Mouse (Mus musculus): Measurements from ENCODE around the gene Ccdc63. TPM values are rescaled to one million over a fixed set of nuclear protein-coding genes. Genes with fewer than 3 reads are reported as not detected.

Gene Ccdc63
- polyA plus RNA-seq, 1 experiment from 2014 or later: 0.31 TPM

- no peak overlapping the region for H3K9ac ChIP-seq (ENCODE audit: low read depth, low read length)
- no peak overlapping the region for H3K4me2 ChIP-seq (replicated peaks; ENCODE audit: low read depth, low read length)
- peaks cover 3% of the 10 kb centered on the region; the same call in 1 of the 2 replicates for H3K27me3 ChIP-seq (ENCODE audit: control insufficient read depth, insufficient read depth, low read length)
- H3K36me3 ChIP-seq (ENCODE audit: control insufficient read depth, insufficient read depth, low read length): no peaks in the 10 kb centered on the region
- 32% methylated on average over 2 of the region's 2 CpGs for WGBS
- no peaks in the 10 kb centered on the region for H3K9me3 ChIP-seq (ENCODE audit: control insufficient read depth, low read length)
- H3K4me1 ChIP-seq (ENCODE audit: control insufficient read depth, insufficient read depth, low read length): no peaks in the 10 kb centered on the region
- no peak overlapping the region for H3K4me3 ChIP-seq (ENCODE audit: low read length)
- no peak overlapping the region for H3K27ac ChIP-seq (ENCODE audit: low read depth, low read length)
- ATAC-seq (ENCODE audit: low FRiP score, low TSS enrichment): no peak
Measured at GRCm38 (mm10) chr5:122104201-122104600, 36.4 kb downstream of the Ccdc63 start.

- H3K9me3 ChIP-seq (ENCODE audit: control insufficient read depth, low read length): no peaks in the 10 kb centered on the region
- no peak for ATAC-seq (ENCODE audit: low FRiP score, low TSS enrichment)
- no peaks in the 10 kb centered on the region for H3K4me1 ChIP-seq (ENCODE audit: control insufficient read depth, insufficient read depth, low read length)
- H3K9ac ChIP-seq (ENCODE audit: low read depth, low read length): no peak overlapping the region
- H3K4me3 ChIP-seq (ENCODE audit: low read length): no peak overlapping the region
- H3K36me3 ChIP-seq (ENCODE audit: control insufficient read depth, insufficient read depth, low read length): no peaks in the 10 kb centered on the region
- H3K27me3 ChIP-seq (ENCODE audit: control insufficient read depth, insufficient read depth, low read length): peaks cover 3% of the 10 kb centered on the region; the same call in 1 of the 2 replicates
- no peak overlapping the region for H3K27ac ChIP-seq (ENCODE audit: low read depth, low read length)
- WGBS: 33% methylated on average over 12 of the region's 12 CpGs
- no peak overlapping the region; the same call in 1 of the 2 replicates for H3K4me2 ChIP-seq (replicated peaks; ENCODE audit: low read depth, low read length)
Measured at GRCm38 (mm10) chr5:122103075-122103474, 37.5 kb downstream of the Ccdc63 start.

GRCm38 (mm10) chr5:122102476-122103050 lies 38.1 kb downstream of the Ccdc63 start:
- 20% methylated on average over 7 of the region's 7 CpGs for WGBS
- no peak overlapping the region for H3K9ac ChIP-seq (ENCODE audit: low read depth, low read length)
- H3K4me3 ChIP-seq (ENCODE audit: low read length): no peak overlapping the region

GRCm38 (mm10) chr5:122094439-122094838 lies 46.2 kb downstream of the Ccdc63 start:
- no peaks in the 10 kb centered on the region for H3K27me3 ChIP-seq (ENCODE audit: control insufficient read depth, insufficient read depth, low read length)
- H3K4me1 ChIP-seq (ENCODE audit: control insufficient read depth, insufficient read depth, low read length): 0 out of 2 replicates have a peak, but pooled peaks cover 4% of the 10 kb centered on the region
- 88% methylated on average over 10 of the region's 10 CpGs for WGBS
- H3K9ac ChIP-seq (ENCODE audit: low read depth, low read length): no peak overlapping the region
- H3K36me3 ChIP-seq (ENCODE audit: control insufficient read depth, insufficient read depth, low read length): no peaks in the 10 kb centered on the region
- H3K9me3 ChIP-seq (ENCODE audit: control insufficient read depth, low read length): no peaks in the 10 kb centered on the region
- no peak overlapping the region for H3K4me2 ChIP-seq (replicated peaks; ENCODE audit: low read depth, low read length)
- H3K27ac ChIP-seq (ENCODE audit: low read depth, low read length): no peak overlapping the region
- H3K4me3 ChIP-seq (ENCODE audit: low read length): no peak overlapping the region
- ATAC-seq (ENCODE audit: low FRiP score, low TSS enrichment): no peak

More at GRCm38 (mm10) chr5:122102476-122103050, 38.1 kb downstream of the Ccdc63 start:
- Histone ChIP-seq H3K9me3 (ENCODE audit: control insufficient read depth, low read length) (no peaks in the 10 kb centered on the region), H3K27me3 (ENCODE audit: control insufficient read depth, insufficient read depth, low read length) (peaks cover 3% of the 10 kb centered on the region; the same call in 1 of the 2 replicates), H3K36me3 (ENCODE audit: control insufficient read depth, insufficient read depth, low read length) (no peaks in the 10 kb centered on the region), H3K4me2 (replicated peaks; ENCODE audit: low read depth, low read length) (no peak overlapping the region; the same call in 1 of the 2 replicates), H3K27ac (ENCODE audit: low read depth, low read length) (no peak overlapping the region), H3K4me1 (ENCODE audit: control insufficient read depth, insufficient read depth, low read length) (no peaks in the 10 kb centered on the region)
- ATAC-seq (ENCODE audit: low FRiP score, low TSS enrichment): no peak

GRCm38 (mm10) chr5:122093734-122094133 lies 46.9 kb downstream of the Ccdc63 start:
- no peak overlapping the region for H3K4me2 ChIP-seq (replicated peaks; ENCODE audit: low read depth, low read length)
- 68% methylated on average over 14 of the region's 14 CpGs for WGBS
- H3K9me3 ChIP-seq (ENCODE audit: control insufficient read depth, low read length): no peaks in the 10 kb centered on the region
- H3K36me3 ChIP-seq (ENCODE audit: control insufficient read depth, insufficient read depth, low read length): no peaks in the 10 kb centered on the region
- H3K4me3 ChIP-seq (ENCODE audit: low read length): no peak overlapping the region
- no peak overlapping the region for H3K27ac ChIP-seq (ENCODE audit: low read depth, low read length)
- 0 out of 2 replicates have a peak, but pooled peaks cover 4% of the 10 kb centered on the region for H3K4me1 ChIP-seq (ENCODE audit: control insufficient read depth, insufficient read depth, low read length)
- no peak for ATAC-seq (ENCODE audit: low FRiP score, low TSS enrichment)
- H3K27me3 ChIP-seq (ENCODE audit: control insufficient read depth, insufficient read depth, low read length): no peaks in the 10 kb centered on the region
- no peak overlapping the region for H3K9ac ChIP-seq (ENCODE audit: low read depth, low read length)

GRCm38 (mm10) chr5:122092794-122093193 lies 47.8 kb downstream of the Ccdc63 start:
- no peak for ATAC-seq (ENCODE audit: low FRiP score, low TSS enrichment)
- Histone ChIP-seq H3K4me2 (replicated peaks; ENCODE audit: low read depth, low read length) (no peak overlapping the region), H3K9me3 (ENCODE audit: control insufficient read depth, low read length) (no peaks in the 10 kb centered on the region), H3K9ac (ENCODE audit: low read depth, low read length) (no peak overlapping the region), H3K4me3 (ENCODE audit: low read length) (no peak overlapping the region), H3K27me3 (ENCODE audit: control insufficient read depth, insufficient read depth, low read length) (no peaks in the 10 kb centered on the region), H3K27ac (ENCODE audit: low read depth, low read length) (no peak overlapping the region), H3K4me1 (ENCODE audit: control insufficient read depth, insufficient read depth, low read length) (0 out of 2 replicates have a peak, but pooled peaks cover 4% of the 10 kb centered on the region), H3K36me3 (ENCODE audit: control insufficient read depth, insufficient read depth, low read length) (no peaks in the 10 kb centered on the region)
- 49% methylated on average over 11 of the region's 11 CpGs for WGBS

GRCm38 (mm10) chr5:122091070-122091469 lies 49.6 kb downstream of the Ccdc63 start:
- ATAC-seq (ENCODE audit: low FRiP score, low TSS enrichment): peak; percentile 58
- H3K27ac ChIP-seq (ENCODE audit: low read depth, low read length): no peak overlapping the region
- H3K4me1 ChIP-seq (ENCODE audit: control insufficient read depth, insufficient read depth, low read length): 0 out of 2 replicates have a peak, but pooled peaks cover 4% of the 10 kb centered on the region
- 11% methylated on average over 15 of the region's 15 CpGs for WGBS
- H3K9ac ChIP-seq (ENCODE audit: low read depth, low read length): no peak overlapping the region
- no peaks in the 10 kb centered on the region for H3K27me3 ChIP-seq (ENCODE audit: control insufficient read depth, insufficient read depth, low read length)
- H3K36me3 ChIP-seq (ENCODE audit: control insufficient read depth, insufficient read depth, low read length): no peaks in the 10 kb centered on the region
- no peaks in the 10 kb centered on the region for H3K9me3 ChIP-seq (ENCODE audit: control insufficient read depth, low read length)
- H3K4me3 ChIP-seq (ENCODE audit: low read length): no peak overlapping the region
- no peak overlapping the region for H3K4me2 ChIP-seq (replicated peaks; ENCODE audit: low read depth, low read length)

GRCm38 (mm10) chr5:122089664-122090063 lies 51.0 kb downstream of the Ccdc63 start:
- H3K36me3 ChIP-seq (ENCODE audit: control insufficient read depth, insufficient read depth, low read length): no peaks in the 10 kb centered on the region
- no peaks in the 10 kb centered on the region for H3K9me3 ChIP-seq (ENCODE audit: control insufficient read depth, low read length)
- H3K9ac ChIP-seq (ENCODE audit: low read depth, low read length): no peak overlapping the region
- no peak overlapping the region for H3K4me3 ChIP-seq (ENCODE audit: low read length)
- H3K27ac ChIP-seq (ENCODE audit: low read depth, low read length): no peak overlapping the region
- 0 out of 2 replicates have a peak, but pooled peaks cover 4% of the 10 kb centered on the region for H3K4me1 ChIP-seq (ENCODE audit: control insufficient read depth, insufficient read depth, low read length)
- 85% methylated on average over 8 of the region's 8 CpGs for WGBS
- no peaks in the 10 kb centered on the region for H3K27me3 ChIP-seq (ENCODE audit: control insufficient read depth, insufficient read depth, low read length)
- no peak for ATAC-seq (ENCODE audit: low FRiP score, low TSS enrichment)
- no peak overlapping the region for H3K4me2 ChIP-seq (replicated peaks; ENCODE audit: low read depth, low read length)

- Histone ChIP-seq H3K4me1 (ENCODE audit: control insufficient read depth, insufficient read depth, low read length) (0 out of 2 replicates have a peak, but pooled peaks cover 4% of the 10 kb centered on the region), H3K27ac (ENCODE audit: low read depth, low read length) (no peak overlapping the region), H3K4me2 (replicated peaks; ENCODE audit: low read depth, low read length) (no peak overlapping the region), H3K9me3 (ENCODE audit: control insufficient read depth, low read length) (no peaks in the 10 kb centered on the region), H3K4me3 (ENCODE audit: low read length) (no peak overlapping the region), H3K27me3 (ENCODE audit: control insufficient read depth, insufficient read depth, low read length) (no peaks in the 10 kb centered on the region), H3K36me3 (ENCODE audit: control insufficient read depth, insufficient read depth, low read length) (no peaks in the 10 kb centered on the region), H3K9ac (ENCODE audit: low read depth, low read length) (no peak overlapping the region)
- ATAC-seq (ENCODE audit: low FRiP score, low TSS enrichment): peak; percentile 82
- 2% methylated on average over 5 of the region's 5 CpGs for WGBS
Measured at GRCm38 (mm10) chr5:122088917-122089316, 51.7 kb downstream of the Ccdc63 start.

Data from kidney, embryonic 14.5 days (tissue).